Mouse (Mus musculus): ENCODE data around the gene Sh3rf1.

The Sh3rf1 gene

GRCm38 (mm10) chr8:61218439-61218838, 5.2 kb upstream of the Sh3rf1 start:
- DNase-seq (ENCODE audit: extremely low spot score, low read depth, low spot score): no peak

- no peak for DNase-seq (ENCODE audit: extremely low spot score, low read depth, low spot score)
These were observed 389 bp upstream of the Sh3rf1 start for GRCm38 (mm10) chr8:61223283-61223682.

- DNase-seq (ENCODE audit: extremely low spot score, low read depth, low spot score): no peak
These were observed 864 bp downstream of the Sh3rf1 start for GRCm38 (mm10) chr8:61224380-61225092.

GRCm38 (mm10) chr8:61225581-61226395, 2.1 kb downstream of the Sh3rf1 start:
- no peak for DNase-seq (ENCODE audit: extremely low spot score, low read depth, low spot score)

- no peak for DNase-seq (ENCODE audit: extremely low spot score, low read depth, low spot score)
These were observed 3.0 kb downstream of the Sh3rf1 start for GRCm38 (mm10) chr8:61226632-61227031.

GRCm38 (mm10) chr8:61228678-61229077, 5.0 kb downstream of the Sh3rf1 start:
- DNase-seq (ENCODE audit: extremely low spot score, low read depth, low spot score): no peak

GRCm38 (mm10) chr8:61229511-61230195, 6.0 kb downstream of the Sh3rf1 start:
- DNase-seq (ENCODE audit: extremely low spot score, low read depth, low spot score): no peak

- DNase-seq (ENCODE audit: extremely low spot score, low read depth, low spot score): no peak
These were observed 7.4 kb downstream of the Sh3rf1 start for GRCm38 (mm10) chr8:61230881-61231755.

GRCm38 (mm10) chr8:61235499-61235898, 11.8 kb downstream of the Sh3rf1 start:
- DNase-seq (ENCODE audit: extremely low spot score, low read depth, low spot score): no peak

- DNase-seq (ENCODE audit: extremely low spot score, low read depth, low spot score): no peak
These were observed 13.0 kb downstream of the Sh3rf1 start for GRCm38 (mm10) chr8:61236506-61237268.

GRCm38 (mm10) chr8:61239576-61239975, 15.9 kb downstream of the Sh3rf1 start:
- no peak for DNase-seq (ENCODE audit: extremely low spot score, low read depth, low spot score)

- DNase-seq (ENCODE audit: extremely low spot score, low read depth, low spot score): no peak
These were observed 17.6 kb downstream of the Sh3rf1 start for GRCm38 (mm10) chr8:61241229-61241628.

- DNase-seq (ENCODE audit: extremely low spot score, low read depth, low spot score): no peak
These were observed 19.2 kb downstream of the Sh3rf1 start for GRCm38 (mm10) chr8:61242896-61243295.

GRCm38 (mm10) chr8:61243491-61243890, 19.8 kb downstream of the Sh3rf1 start:
- no peak for DNase-seq (ENCODE audit: extremely low spot score, low read depth, low spot score)

- DNase-seq (ENCODE audit: extremely low spot score, low read depth, low spot score): no peak
These were observed 20.5 kb downstream of the Sh3rf1 start for GRCm38 (mm10) chr8:61244157-61244556.

- DNase-seq (ENCODE audit: extremely low spot score, low read depth, low spot score): no peak
These were observed 23.8 kb downstream of the Sh3rf1 start for GRCm38 (mm10) chr8:61247270-61248025.

GRCm38 (mm10) chr8:61249511-61249910, 25.8 kb downstream of the Sh3rf1 start:
- DNase-seq (ENCODE audit: extremely low spot score, low read depth, low spot score): no peak

GRCm38 (mm10) chr8:61254196-61254595, 30.5 kb downstream of the Sh3rf1 start:
- no peak for DNase-seq (ENCODE audit: extremely low spot score, low read depth, low spot score)

GRCm38 (mm10) chr8:61258828-61259227, 35.2 kb downstream of the Sh3rf1 start:
- no peak for DNase-seq (ENCODE audit: extremely low spot score, low read depth, low spot score)

All from hindlimb bud, embryonic 11.5 days (tissue).